Mouse (Mus musculus) embryonic facial prominence, embryonic 15.5 days (tissue): Measurements from ENCODE around the gene Dtx4. TPM values are rescaled to one million over a fixed set of nuclear protein-coding genes. Genes with fewer than 3 reads are reported as not detected.

ENCODE experiments used
- ATAC-seq: fragments of 200-750 bp; cut with Nextera tagmentation; 2 replicates; pipeline ENCODE4 v1.8.0; 2017; ENCODE audit warnings: low read depth, moderate TSS enrichment; ENCODE audit not compliant: insufficient number of reproducible peaks, low FRiP score, low TSS enrichment
- H3K27ac ChIP-seq: fragments of 300-500 bp; sonication (generic); replicated peaks from 2 replicates; pipeline ENCODE4 v1.5.1; 2015; ENCODE audit warnings: mild to moderate bottlenecking, inconsistent platforms
- H3K27me3 ChIP-seq: fragments of 300-500 bp; sonication (generic); 2 replicates; pipeline ENCODE4 v1.6.1; 2015; ENCODE audit warnings: inconsistent platforms
- H3K36me3 ChIP-seq: fragments of 300-500 bp; sonication (generic); 2 replicates; pipeline ENCODE4 v1.6.1; 2015; ENCODE audit warnings: mild to moderate bottlenecking, inconsistent platforms
- H3K4me1 ChIP-seq: fragments of 300-500 bp; sonication (generic); 2 replicates; pipeline ENCODE4 v1.6.1; 2015; ENCODE audit warnings: inconsistent platforms
- H3K4me2 ChIP-seq: fragments of 300-500 bp; sonication (generic); replicated peaks from 2 replicates; pipeline ENCODE4 v1.6.1; 2015; ENCODE audit warnings: mild to moderate bottlenecking, inconsistent platforms
- H3K4me3 ChIP-seq: fragments of 300-500 bp; sonication (generic); replicated peaks from 2 replicates; pipeline ENCODE4 v1.5.1; 2015; ENCODE audit warnings: mild to moderate bottlenecking, inconsistent platforms
- H3K9ac ChIP-seq: fragments of 300-500 bp; sonication (generic); 2 replicates; pipeline ENCODE4 v1.6.1; 2015; ENCODE audit warnings: inconsistent platforms
- H3K9me3 ChIP-seq: fragments of 300-500 bp; sonication (generic); replicated peaks from 2 replicates; pipeline ENCODE4 v1.6.1; 2016; ENCODE audit warnings: inconsistent platforms
- WGBS: fragments of 180-500 bp; shearing (Covaris S2); methylation state at CpG from one replicate; pipeline ENCODE4 v1.1.7; 2015; 5-methylcytosine and 5-hydroxymethylcytosine counted together
- polyA plus RNA-seq: library from polyadenylated mRNA; unstranded; fragments of >200 nt; fragmentation: Nextera tagmentation; extraction: Ambion mirVana; gene quantifications from 2 replicates; pipeline ENCODE4 v1.2.1, GENCODE M21; 2015

Gene Dtx4
- polyA plus RNA-seq, 1 experiment from 2014 or later = 10.1 TPM

GRCm38 (mm10) chr19:12494187-12494458 lies 7.1 kb downstream of the Dtx4 start:
- H3K27ac ChIP-seq = no peak overlapping the region
- no peak overlapping the region for H3K4me2 ChIP-seq
- 0 out of 2 replicates have a peak, but pooled peaks cover 2% of the 10 kb centered on the region for H3K4me1 ChIP-seq
- H3K9ac ChIP-seq = no peak overlapping the region
- H3K36me3 ChIP-seq = peaks cover 18% of the 10 kb centered on the region
- no peaks in the 10 kb centered on the region for H3K27me3 ChIP-seq
- H3K9me3 ChIP-seq = no peaks in the 10 kb centered on the region
- no peak overlapping the region for H3K4me3 ChIP-seq
- no peak for ATAC-seq
- 52% methylated on average over 4 of the region's 4 CpGs for WGBS

- no peak overlapping the region for H3K4me2 ChIP-seq
- H3K9me3 ChIP-seq = no peaks in the 10 kb centered on the region
- no peak overlapping the region for H3K27ac ChIP-seq
- whole genome bisulfite sequencing = 52% methylated on average over 4 of the region's 4 CpGs
- H3K4me3 ChIP-seq = no peak overlapping the region
- H3K36me3 ChIP-seq = peaks cover 18% of the 10 kb centered on the region
- H3K9ac ChIP-seq = no peak overlapping the region
- H3K27me3 ChIP-seq = no peaks in the 10 kb centered on the region
- H3K4me1 ChIP-seq = 0 out of 2 replicates have a peak, but pooled peaks cover 2% of the 10 kb centered on the region
- ATAC-seq = no peak
These were observed 7.6 kb downstream of the Dtx4 start for GRCm38 (mm10) chr19:12493453-12494186.

- WGBS = 92% methylated on average over 7 of the region's 7 CpGs
- Histone ChIP-seq H3K4me1 (peaks cover 7% of the 10 kb centered on the region; the same call in 1 of the 2 replicates), H3K9ac (no peak overlapping the region), H3K36me3 (peaks cover 18% of the 10 kb centered on the region), H3K4me3 (no peak overlapping the region), H3K27ac (no peak overlapping the region), H3K4me2 (no peak overlapping the region), H3K9me3 (no peaks in the 10 kb centered on the region), H3K27me3 (no peaks in the 10 kb centered on the region)
- ATAC-seq = no peak
These were observed 9.6 kb downstream of the Dtx4 start for GRCm38 (mm10) chr19:12491636-12492035.

- no peak for ATAC-seq
- H3K9ac ChIP-seq = no peak overlapping the region
- H3K27me3 ChIP-seq = no peaks in the 10 kb centered on the region
- peaks cover 18% of the 10 kb centered on the region for H3K36me3 ChIP-seq
- no peak overlapping the region for H3K4me3 ChIP-seq
- H3K4me1 ChIP-seq = peaks cover 7% of the 10 kb centered on the region; the same call in 1 of the 2 replicates
- H3K4me2 ChIP-seq = no peak overlapping the region
- H3K9me3 ChIP-seq = no peaks in the 10 kb centered on the region
- H3K27ac ChIP-seq = no peak overlapping the region
- WGBS = 84% methylated on average over 11 of the region's 11 CpGs
These were observed 11.3 kb downstream of the Dtx4 start for GRCm38 (mm10) chr19:12489675-12490570.

- Histone ChIP-seq H3K4me3 (no peak overlapping the region), H3K36me3 (peaks cover 18% of the 10 kb centered on the region), H3K27ac (0 out of 2 replicates have a peak overlapping the region, but pooled peaks have one; percentile 5), H3K4me2 (no peak overlapping the region), H3K27me3 (no peaks in the 10 kb centered on the region), H3K9me3 (no peaks in the 10 kb centered on the region), H3K4me1 (peaks cover 7% of the 10 kb centered on the region; the same call in 1 of the 2 replicates), H3K9ac (no peak overlapping the region)
- 14% methylated on average over 7 of the region's 8 CpGs for WGBS
- ATAC-seq = no peak; the same call in 1 of the 2 replicates
These were observed 12.1 kb downstream of the Dtx4 start for GRCm38 (mm10) chr19:12488969-12489674.

- no peak overlapping the region for H3K4me2 ChIP-seq
- H3K4me3 ChIP-seq = no peak overlapping the region
- no peaks in the 10 kb centered on the region for H3K9me3 ChIP-seq
- H3K27ac ChIP-seq = peak overlapping the region; percentile 5; the same call in 1 of the 2 replicates
- H3K4me1 ChIP-seq = peaks cover 7% of the 10 kb centered on the region; the same call in 1 of the 2 replicates
- H3K36me3 ChIP-seq = peaks cover 18% of the 10 kb centered on the region
- WGBS = 19% methylated on average over 9 of the region's 9 CpGs
- H3K9ac ChIP-seq = no peak overlapping the region
- H3K27me3 ChIP-seq = no peaks in the 10 kb centered on the region
- ATAC-seq = no peak
These were observed 12.9 kb downstream of the Dtx4 start for GRCm38 (mm10) chr19:12488205-12488966.

GRCm38 (mm10) chr19:12487511-12488204 lies 13.6 kb downstream of the Dtx4 start:
- peaks cover 7% of the 10 kb centered on the region; the same call in 1 of the 2 replicates for H3K4me1 ChIP-seq
- H3K9ac ChIP-seq = no peak overlapping the region
- WGBS = 89% methylated on average over 12 of the region's 12 CpGs
- no peaks in the 10 kb centered on the region for H3K27me3 ChIP-seq
- peaks cover 22% of the 10 kb centered on the region for H3K36me3 ChIP-seq
- H3K4me2 ChIP-seq = no peak overlapping the region
- H3K9me3 ChIP-seq = no peaks in the 10 kb centered on the region
- no peak overlapping the region for H3K4me3 ChIP-seq
- H3K27ac ChIP-seq = no peak overlapping the region; the same call in 1 of the 2 replicates
- ATAC-seq = no peak

- no peak overlapping the region for H3K27ac ChIP-seq
- H3K27me3 ChIP-seq = no peaks in the 10 kb centered on the region
- no peak; the same call in 1 of the 2 replicates for ATAC-seq
- H3K9me3 ChIP-seq = no peaks in the 10 kb centered on the region
- WGBS = 80% methylated on average over 6 of the region's 6 CpGs
- H3K4me3 ChIP-seq = no peak overlapping the region
- peaks cover 7% of the 10 kb centered on the region; the same call in 1 of the 2 replicates for H3K4me1 ChIP-seq
- no peak overlapping the region for H3K9ac ChIP-seq
- no peak overlapping the region for H3K4me2 ChIP-seq
- peaks cover 21% of the 10 kb centered on the region; the same call in 1 of the 2 replicates for H3K36me3 ChIP-seq
These were observed 14.4 kb downstream of the Dtx4 start for GRCm38 (mm10) chr19:12486875-12487274.

GRCm38 (mm10) chr19:12485631-12486030 lies 15.6 kb downstream of the Dtx4 start:
- Histone ChIP-seq H3K4me1 (peaks cover 7% of the 10 kb centered on the region; the same call in 1 of the 2 replicates), H3K4me3 (no peak overlapping the region), H3K9ac (no peak overlapping the region), H3K9me3 (no peaks in the 10 kb centered on the region), H3K36me3 (peaks cover 22% of the 10 kb centered on the region), H3K4me2 (no peak overlapping the region), H3K27ac (no peak overlapping the region), H3K27me3 (no peaks in the 10 kb centered on the region)
- no peak for ATAC-seq
- 70% methylated on average over 3 of the region's 3 CpGs for whole genome bisulfite sequencing

- no peak for ATAC-seq
- Histone ChIP-seq H3K4me3 (no peak overlapping the region), H3K27ac (no peak overlapping the region), H3K9me3 (no peaks in the 10 kb centered on the region), H3K36me3 (peaks cover 20% of the 10 kb centered on the region), H3K9ac (no peak overlapping the region), H3K27me3 (no peaks in the 10 kb centered on the region), H3K4me1 (peaks cover 7% of the 10 kb centered on the region; the same call in 1 of the 2 replicates), H3K4me2 (no peak overlapping the region)
- 77% methylated on average over 13 of the region's 13 CpGs for WGBS
These were observed 16.0 kb downstream of the Dtx4 start for GRCm38 (mm10) chr19:12485223-12485622.
